Mouse (Mus musculus) midbrain, embryonic 13.5 days (tissue): ENCODE measurements around the gene Pex16. TPM values are rescaled to one million over a fixed set of nuclear protein-coding genes. Genes with fewer than 3 reads are reported as not detected.

Source experiments
- ATAC-seq: fragments of 200-750 bp; cut with Nextera tagmentation; 2 replicates; pipeline ENCODE4 v1.8.0; 2017; ENCODE audit warnings: mild to moderate bottlenecking, moderate TSS enrichment, moderate library complexity
- H3K27ac ChIP-seq: fragments of 300-500 bp; sonication (generic); 2 replicates; pipeline ENCODE4 v1.5.1; 2015; ENCODE audit warnings: inconsistent platforms, mild to moderate bottlenecking, moderate library complexity
- H3K27me3 ChIP-seq: fragments of 300-500 bp; sonication (generic); 2 replicates; pipeline ENCODE4 v1.6.1; 2015; ENCODE audit warnings: mild to moderate bottlenecking, inconsistent platforms
- H3K36me3 ChIP-seq: fragments of 300-500 bp; sonication (generic); 2 replicates; pipeline ENCODE4 v1.6.1; 2015; ENCODE audit warnings: mild to moderate bottlenecking, inconsistent platforms
- H3K4me1 ChIP-seq: fragments of 300-500 bp; sonication (generic); replicated peaks from 2 replicates; pipeline ENCODE4 v1.6.1; 2015; ENCODE audit warnings: inconsistent platforms
- H3K4me2 ChIP-seq: fragments of 300-500 bp; sonication (generic); replicated peaks from 2 replicates; pipeline ENCODE4 v1.6.1; 2015; ENCODE audit warnings: moderate library complexity, mild to moderate bottlenecking, inconsistent platforms
- H3K4me3 ChIP-seq: fragments of 300-500 bp; sonication (generic); replicated peaks from 2 replicates; pipeline ENCODE4 v1.5.1; 2015; ENCODE audit warnings: mild to moderate bottlenecking, inconsistent platforms
- H3K9ac ChIP-seq: fragments of 300-500 bp; sonication (generic); replicated peaks from 2 replicates; pipeline ENCODE4 v1.6.1; 2015; ENCODE audit warnings: mild to moderate bottlenecking, inconsistent platforms
- H3K9me3 ChIP-seq: fragments of 300-500 bp; sonication (generic); 2 replicates; pipeline ENCODE4 v1.6.1; 2016; ENCODE audit warnings: mild to moderate bottlenecking, inconsistent platforms
- WGBS: fragments of 180-500 bp; shearing (Covaris S2); methylation state at CpG from one replicate; pipeline ENCODE4 v1.1.7; 2015; 5-methylcytosine and 5-hydroxymethylcytosine counted together
- microRNA-seq: library from miRNA; unstranded; fragments of <30 nt; microRNA quantifications from one replicate; pipeline ENCODE4, GENCODE M21; 2016
- polyA plus RNA-seq: library from polyadenylated mRNA; unstranded; fragments of >200 nt; fragmentation: Nextera tagmentation; extraction: Ambion mirVana; gene quantifications from 2 replicates; pipeline ENCODE4 v1.2.1, GENCODE M21; 2015

The Pex16 gene
- polyA plus RNA-seq, 1 experiment from 2014 or later, result 36.0 TPM

GRCm38 (mm10) chr2:92427882-92428281, 53.4 kb downstream of the Pex16 start:
- no peak overlapping the region for H3K27ac ChIP-seq
- H3K9ac ChIP-seq, result no peak overlapping the region; the same call in 1 of the 2 replicates
- H3K4me3 ChIP-seq, result no peak overlapping the region
- no peaks in the 10 kb centered on the region for H3K27me3 ChIP-seq
- WGBS, result 53% methylated on average over 6 of the region's 6 CpGs
- no peaks in the 10 kb centered on the region for H3K9me3 ChIP-seq
- ATAC-seq, result no peak
- peaks cover 97% of the 10 kb centered on the region for H3K4me1 ChIP-seq
- peaks cover 24% of the 10 kb centered on the region for H3K36me3 ChIP-seq
- H3K4me2 ChIP-seq, result no peak overlapping the region

DNA sequence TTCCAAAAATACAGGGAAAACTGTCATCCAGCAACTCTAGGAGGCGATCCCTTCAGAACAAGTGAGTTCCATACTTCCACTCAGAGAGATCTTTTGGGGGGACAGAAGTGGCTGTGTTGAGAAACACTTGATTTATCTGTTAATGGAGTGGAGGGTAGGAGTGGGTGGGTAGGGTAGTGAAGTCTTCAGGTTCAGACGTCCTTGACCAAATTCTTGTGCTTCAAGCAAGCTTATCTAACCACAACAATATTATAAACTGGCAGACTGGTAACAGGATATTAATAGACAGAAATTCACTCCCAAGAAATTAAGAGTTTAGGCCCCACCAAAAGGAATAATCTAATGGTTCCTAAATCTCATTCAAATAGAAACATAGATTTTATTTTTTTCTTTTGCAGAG, 55.6 kb downstream of the Pex16 start:
- Histone ChIP-seq H3K36me3 (peaks cover 10% of the 10 kb centered on the region), H3K9me3 (no peaks in the 10 kb centered on the region), H3K27ac (no peak overlapping the region), H3K9ac (no peak overlapping the region), H3K27me3 (peaks cover 2% of the 10 kb centered on the region; the same call in 1 of the 2 replicates), H3K4me3 (no peak overlapping the region), H3K4me2 (no peak overlapping the region), H3K4me1 (peaks cover 91% of the 10 kb centered on the region)
- WGBS, result 82% methylated on average over 2 of the region's 2 CpGs
- ATAC-seq, result no peak

Small RNAs within 50 kb of the gene (microRNA-seq; reads per million reads assigned to microRNA genes)
- gene Mir7000, result not detected

Other genes starting within 250 kb of the Pex16 start
- gene Large2, start 193 bp downstream of the Pex16 start, polyA plus RNA-seq, result 1.5 and 2.5 TPM in 2 replicates
- 8.0 and 8.9 TPM in 2 replicates for gene 1700029I15Rik, start 7.9 kb downstream of the Pex16 start, polyA plus RNA-seq
- gene Mapk8ip1, start 26.6 kb downstream of the Pex16 start, polyA plus RNA-seq, result 86.9 and 111 TPM in 2 replicates
- 35.8 and 36.2 TPM in 2 replicates for gene Cry2, start 59.4 kb downstream of the Pex16 start, polyA plus RNA-seq
- 8.9 and 10.6 TPM in 2 replicates for gene Slc35c1, start 85.9 kb downstream of the Pex16 start, polyA plus RNA-seq
- 26.2 and 35.4 TPM in 2 replicates for gene Chst1, start 225.0 kb downstream of the Pex16 start, polyA plus RNA-seq